In the genomic region with DNA sequence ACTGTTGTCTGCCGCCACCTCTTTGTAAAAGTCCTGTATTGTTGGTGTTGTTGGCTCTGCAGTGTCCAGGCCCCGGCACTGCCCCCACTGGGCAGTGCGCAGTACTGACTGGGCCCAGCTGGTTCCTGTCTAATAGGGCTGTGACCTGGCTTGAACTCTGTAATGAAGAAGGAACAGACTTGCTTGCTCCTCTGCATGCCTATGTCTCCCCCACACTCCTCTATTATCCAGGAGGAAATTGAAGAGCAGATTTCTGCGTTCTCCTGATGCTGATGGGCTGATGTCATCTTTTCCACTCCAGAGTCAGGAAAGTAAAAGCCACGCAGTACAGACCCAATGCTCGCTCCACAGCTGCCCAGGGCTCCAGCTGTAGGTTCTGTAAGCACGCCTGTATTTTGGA, we compare ENCODE assay signal across 8 mouse cellular contexts.
DNase-seq lines count a peak whose midpoint lies in the region; ATAC-seq and TF ChIP-seq lines count a peak whose summit lies in the region.

No protein-coding gene starts in this region.

- no peaks in the 10 kb centered on the region for H3K36me3 ChIP-seq in midbrain, postnatal 0 days (ENCODE audit: insufficient read depth, low read length)
- no peaks in the 10 kb centered on the region for H3K36me3 ChIP-seq in midbrain, embryonic 16.5 days (ENCODE audit: control insufficient read depth, insufficient read depth, low read length)
- peaks cover 33% of the 10 kb centered on the region for H3K36me3 ChIP-seq in heart, embryonic 13.5 days
- H3K36me3 ChIP-seq in limb, embryonic 10.5 days, result peaks cover 56% of the 10 kb centered on the region
- peaks cover 27% of the 10 kb centered on the region for H3K36me3 ChIP-seq in myocyte (ENCODE audit: control insufficient read depth, insufficient read depth)

- peaks cover 9% of the 10 kb centered on the region for H3K4me1 ChIP-seq in midbrain, postnatal 0 days (ENCODE audit: insufficient read depth, low read length)
- peaks cover 12% of the 10 kb centered on the region; the same call in 1 of the 2 replicates for H3K4me1 ChIP-seq in midbrain, embryonic 16.5 days (ENCODE audit: control insufficient read depth, insufficient read depth, low read length)
- peaks cover 92% of the 10 kb centered on the region for H3K4me1 ChIP-seq in heart, embryonic 13.5 days
- H3K4me1 ChIP-seq in limb, embryonic 10.5 days, result peaks cover 57% of the 10 kb centered on the region

- TF ChIP-seq POLR2A in myocyte (IDR thresholded peaks at IDR 0.05; ENCODE audit: insufficient read length, low read depth), result no peak

- H3K27ac ChIP-seq in midbrain, postnatal 0 days (ENCODE audit: low read depth, low read length), result no peak overlapping the region
- no peak overlapping the region for H3K27ac ChIP-seq in midbrain, embryonic 16.5 days (ENCODE audit: low read length)
- H3K27ac ChIP-seq in heart, embryonic 13.5 days (replicated peaks), result peak overlapping the region; percentile 64
- H3K27ac ChIP-seq in limb, embryonic 10.5 days, result no peak overlapping the region

- peak; percentile 5; the same call in 1 of the 2 replicates for TF ChIP-seq CTCF in midbrain, postnatal 0 days (IDR thresholded peaks at IDR 0.05)

- WGBS in midbrain, postnatal 0 days, result 80% methylated on average over 7 of the region's 7 CpGs
- WGBS in midbrain, embryonic 16.5 days, result 79% methylated on average over 7 of the region's 7 CpGs
- WGBS in heart, embryonic 13.5 days, result 50% methylated on average over 7 of the region's 7 CpGs
- WGBS in limb, embryonic 10.5 days, result 67% methylated on average over 7 of the region's 7 CpGs

- no peak overlapping the region for H3K4me2 ChIP-seq in midbrain, postnatal 0 days (ENCODE audit: low read depth, low read length, poor library complexity, severe bottlenecking)
- H3K4me2 ChIP-seq in midbrain, embryonic 16.5 days (ENCODE audit: low read length), result no peak overlapping the region
- no peak overlapping the region for H3K4me2 ChIP-seq in heart, embryonic 13.5 days
- peak overlapping the region; percentile 60 for H3K4me2 ChIP-seq in myocyte (ENCODE audit: low read depth)

- H3K27me3 ChIP-seq in midbrain, postnatal 0 days (ENCODE audit: insufficient read depth, low read length), result no peaks in the 10 kb centered on the region
- H3K27me3 ChIP-seq in midbrain, embryonic 16.5 days (ENCODE audit: control insufficient read depth, insufficient read depth, low read depth, low read length), result no peaks in the 10 kb centered on the region
- no peaks in the 10 kb centered on the region for H3K27me3 ChIP-seq in heart, embryonic 13.5 days (replicated peaks)
- no peaks in the 10 kb centered on the region for H3K27me3 ChIP-seq in limb, embryonic 10.5 days (ENCODE audit: low read depth, poor library complexity, severe bottlenecking)
- no peaks in the 10 kb centered on the region for H3K27me3 ChIP-seq in myocyte (ENCODE audit: control insufficient read depth, insufficient read depth, insufficient read length)

- no peak overlapping the region for H3K9ac ChIP-seq in midbrain, postnatal 0 days (replicated peaks; ENCODE audit: low read length, poor library complexity, severe bottlenecking)
- H3K9ac ChIP-seq in midbrain, embryonic 16.5 days (ENCODE audit: low read depth, low read length), result no peak overlapping the region
- no peak overlapping the region for H3K9ac ChIP-seq in heart, embryonic 13.5 days

- no peak overlapping the region for H3K4me3 ChIP-seq in midbrain, postnatal 0 days (ENCODE audit: low read depth, low read length)
- H3K4me3 ChIP-seq in midbrain, embryonic 16.5 days (ENCODE audit: low read depth, low read length), result no peak overlapping the region
- H3K4me3 ChIP-seq in heart, embryonic 13.5 days, result no peak overlapping the region
- H3K4me3 ChIP-seq in limb, embryonic 10.5 days, result no peak overlapping the region
- no peak overlapping the region for H3K4me3 ChIP-seq in myocyte

- no peak overlapping the region for H3ac ChIP-seq in myocyte (ENCODE audit: control insufficient read depth, insufficient read length)

- peaks cover 100% of the 10 kb centered on the region for H3K79me2 ChIP-seq in myocyte (ENCODE audit: control insufficient read depth, insufficient read depth)

- no peak for ATAC-seq in midbrain, postnatal 0 days (ENCODE audit: low FRiP score)
- ATAC-seq in midbrain, embryonic 16.5 days, result no peak
- no peak; the same call in 1 of the 2 replicates for ATAC-seq in heart, embryonic 13.5 days (ENCODE audit: extremely low read depth, insufficient number of reproducible peaks, low FRiP score, low TSS enrichment)

- DNase-seq in midbrain, postnatal 0 days (ENCODE audit: low spot score), result no peak
- DNase-seq in limb, embryonic 10.5 days (ENCODE audit: low spot score), result peak; percentile 51
- no peak for DNase-seq in left cerebral cortex, adult 9 months (ENCODE audit: low spot score in 2 of 2)
- DNase-seq in urinary bladder, postnatal 14 days (ENCODE audit: low spot score), result no peak
- no peak for DNase-seq in thymus, postnatal 36 days

- no peaks in the 10 kb centered on the region for H3K9me3 ChIP-seq in midbrain, postnatal 0 days (ENCODE audit: low read length)
- H3K9me3 ChIP-seq in midbrain, embryonic 16.5 days (replicated peaks; ENCODE audit: control insufficient read depth, low read length, poor library complexity, severe bottlenecking), result no peaks in the 10 kb centered on the region
- H3K9me3 ChIP-seq in heart, embryonic 13.5 days, result no peaks in the 10 kb centered on the region
- no peaks in the 10 kb centered on the region for H3K9me3 ChIP-seq in limb, embryonic 10.5 days (replicated peaks)

TF ChIP-seq in myocyte, 11 proteins besides CTCF, POLR2A, EP300 and RAD21:
- no peak for TF ChIP-seq SRF (IDR thresholded peaks at IDR 0.05; ENCODE audit: control insufficient read depth, insufficient read length, low read depth)
- TF ChIP-seq MAX (IDR thresholded peaks at IDR 0.05; ENCODE audit: low read depth), result no peak
- TF ChIP-seq CEBPB (IDR thresholded peaks at IDR 0.05; ENCODE audit: insufficient read depth, poor library complexity, severe bottlenecking), result no peak
